Mouse (Mus musculus) liver, embryonic 14.5 days (tissue): Measurements from ENCODE around the gene 1500011B03Rik. TPM values are rescaled to one million over a fixed set of nuclear protein-coding genes. Genes with fewer than 3 reads are reported as not detected.
A peak's percentile ranks its signal among the peaks of the same experiment; 100 is the strongest.

Experiments
- ATAC-seq: fragments of 200-750 bp; cut with Nextera tagmentation; 2 replicates; pipeline ENCODE4 v1.8.0; 2017; ENCODE audit warnings: moderate number of reproducible peaks, mild to moderate bottlenecking, moderate library complexity; ENCODE audit not compliant: insufficient read depth
- DNase-seq, 3 experiments: peaks; one replicate each; pipeline ENCODE4 v3.0.0-alpha.2; 2012 to 2013; ENCODE audit warnings: low read depth in 3 of 3, low spot score in 3 of 3
- H3K27ac ChIP-seq: fragments of 300-500 bp; sonication (generic); 2 replicates; pipeline ENCODE4 v1.5.1; 2014; ENCODE audit warnings: moderate library complexity, mild to moderate bottlenecking, control low read depth, inconsistent platforms
- H3K27me3 ChIP-seq: fragments of 300-500 bp; sonication (generic); 2 replicates; pipeline ENCODE4 v1.6.1; 2014; ENCODE audit warnings: mild to moderate bottlenecking, low read length, moderate library complexity; ENCODE audit not compliant: control insufficient read depth, insufficient read depth
- H3K36me3 ChIP-seq: fragments of 300-500 bp; sonication (generic); replicated peaks from 2 replicates; pipeline ENCODE4 v1.6.1; 2014; ENCODE audit warnings: low read depth; ENCODE audit not compliant: control insufficient read depth, insufficient read depth
- H3K4me1 ChIP-seq, 2 experiments: fragments of 200-500 bp in 1 of 2; fragments of 300-500 bp in 1 of 2; sonication (generic) in 1 of 2; replicated peaks; 2 replicates each; pipeline ENCODE4 v1.6.1; 2012 to 2014; ENCODE audit warnings: antibody characterized with exemption in 1 of 2, inconsistent platforms in 1 of 2, low read length in 1 of 2; ENCODE audit not compliant: control insufficient read depth in 2 of 2, insufficient read depth in 2 of 2
- H3K4me2 ChIP-seq: fragments of 300-500 bp; sonication (generic); 2 replicates; pipeline ENCODE4 v1.6.1; 2014; ENCODE audit warnings: low read depth, mild to moderate bottlenecking, control low read depth, moderate library complexity
- H3K4me3 ChIP-seq, 2 experiments: fragments of 200-500 bp in 1 of 2; fragments of 300-500 bp in 1 of 2; sonication (generic) in 1 of 2; 2 replicates each; pipeline ENCODE4 v1.5.1; 2012 to 2014; ENCODE audit warnings: low read depth in 2 of 2, low read length in 2 of 2, mild to moderate bottlenecking in 2 of 2, control low read depth in 1 of 2, inconsistent platforms in 1 of 2, moderate library complexity in 1 of 2; ENCODE audit not compliant: insufficient read depth in 1 of 2
- H3K9ac ChIP-seq: fragments of 300-500 bp; sonication (generic); replicated peaks from 2 replicates; pipeline ENCODE4 v1.6.1; 2014; ENCODE audit warnings: mild to moderate bottlenecking, control low read depth, moderate library complexity
- H3K9me3 ChIP-seq: fragments of 300-500 bp; sonication (generic); 2 replicates; pipeline ENCODE4 v1.6.1; 2016; ENCODE audit warnings: low read length, mixed read lengths; ENCODE audit not compliant: control insufficient read depth
- CTCF ChIP-seq: IDR thresholded peaks from 2 replicates; pipeline ENCODE4 v1.5.1; 2016; ENCODE audit warnings: antibody characterized with exemption, low read depth, control low read depth
- EP300 ChIP-seq: IDR thresholded peaks from 2 replicates; pipeline ENCODE4 v1.6.1; 2016; ENCODE audit warnings: antibody characterized with exemption, low read depth
- WGBS: fragments of 180-500 bp; shearing (Covaris S2); extraction: QIAGEN DNeasy Blood & Tissue Kit; methylation state at CpG from one replicate; pipeline ENCODE4 v1.1.7; 2014; ENCODE audit not compliant: insufficient replicate concordance; 5-methylcytosine and 5-hydroxymethylcytosine counted together
- polyA plus RNA-seq, 2 experiments: library from polyadenylated mRNA; depleted of rRNA in 1 of 2; stranded (reverse) in 1 of 2; unstranded in 1 of 2; fragments of >200 nt; fragmentation: Nextera tagmentation in 1 of 2; extraction: Ambion mirVana in 1 of 2; gene quantifications; 2 replicates each; pipeline versions ENCODE4 v1.2.1 to v1.2.3; 2012 to 2014

Gene 1500011B03Rik
- polyA plus RNA-seq, 2 experiments = 17.5 to 36.0 TPM

- Histone ChIP-seq H3K9ac (no peak overlapping the region), H3K4me1 (peaks cover 29 to 48% of the 10 kb centered on the region in 2 experiments), H3K36me3 (peaks cover 12% of the 10 kb centered on the region), H3K4me3 (no peak overlapping the region), H3K27me3 (no peaks in the 10 kb centered on the region), H3K9me3 (no peaks in the 10 kb centered on the region), H3K4me2 (no peak overlapping the region), H3K27ac (no peak overlapping the region)
- DNase-seq (no peak), ATAC-seq (peak; percentile 54)
- WGBS = 21% methylated on average over 8 of the region's 8 CpGs
- no peak for TF ChIP-seq CTCF
- no peak for TF ChIP-seq EP300
These were observed 14.9 kb downstream of the 1500011B03Rik start for GRCm38 (mm10) chr5:114808385-114808784.

DNA sequence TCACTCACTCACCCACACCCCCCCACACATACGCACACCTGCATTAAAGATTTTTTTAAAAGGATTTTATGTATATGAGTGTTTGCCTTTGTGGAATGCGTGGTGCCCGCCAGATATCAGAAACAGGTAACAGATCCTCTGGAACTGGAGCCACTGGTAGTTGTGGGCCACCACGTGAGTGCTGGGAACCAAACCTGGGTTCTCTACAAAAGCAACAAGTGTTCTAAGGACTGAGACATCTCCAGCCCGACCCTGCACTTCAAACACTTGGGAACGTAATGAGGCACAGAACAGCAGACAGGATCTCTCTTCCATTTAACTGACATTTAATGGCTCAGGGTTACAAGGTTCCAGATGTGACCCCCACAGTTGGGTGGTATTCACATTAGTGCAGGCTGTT, 15.4 kb downstream of the 1500011B03Rik start:
- ATAC-seq = peak; percentile 11; the same call in 1 of the 2 replicates
- H3K4me3 ChIP-seq = no peak overlapping the region

GRCm38 (mm10) chr5:114807468-114807867, 15.8 kb downstream of the 1500011B03Rik start:
- Histone ChIP-seq H3K27me3 (no peaks in the 10 kb centered on the region), H3K4me2 (peak overlapping the region; percentile 60), H3K9me3 (no peaks in the 10 kb centered on the region), H3K27ac (peak overlapping the region; percentile 68), H3K4me3 (no peak overlapping the region), H3K9ac (peak overlapping the region; percentile 51), H3K4me1 (peaks cover 29 to 43% of the 10 kb centered on the region in 2 experiments), H3K36me3 (peaks cover 16% of the 10 kb centered on the region)
- WGBS = 10% methylated on average over 8 of the region's 8 CpGs
- ATAC-seq = peak; percentile 85
- TF ChIP-seq EP300 (no peak), CTCF (no peak)
- no peak for DNase-seq

More for the DNA sequence above, 15.4 kb downstream of the 1500011B03Rik start:
- no peaks in the 10 kb centered on the region for H3K27me3 ChIP-seq
- peak overlapping the region; percentile 60 for H3K4me2 ChIP-seq
- no peak for TF ChIP-seq EP300
- no peak for TF ChIP-seq CTCF
- peak overlapping the region; percentile 51 for H3K9ac ChIP-seq
- no peak for DNase-seq
- H3K36me3 ChIP-seq = peaks cover 15% of the 10 kb centered on the region
- peaks cover 29 to 47% of the 10 kb centered on the region in 2 experiments for H3K4me1 ChIP-seq
- no peaks in the 10 kb centered on the region for H3K9me3 ChIP-seq
- 20% methylated on average over 6 of the region's 6 CpGs for WGBS
- peak overlapping the region; percentile 68 for H3K27ac ChIP-seq

DNA sequence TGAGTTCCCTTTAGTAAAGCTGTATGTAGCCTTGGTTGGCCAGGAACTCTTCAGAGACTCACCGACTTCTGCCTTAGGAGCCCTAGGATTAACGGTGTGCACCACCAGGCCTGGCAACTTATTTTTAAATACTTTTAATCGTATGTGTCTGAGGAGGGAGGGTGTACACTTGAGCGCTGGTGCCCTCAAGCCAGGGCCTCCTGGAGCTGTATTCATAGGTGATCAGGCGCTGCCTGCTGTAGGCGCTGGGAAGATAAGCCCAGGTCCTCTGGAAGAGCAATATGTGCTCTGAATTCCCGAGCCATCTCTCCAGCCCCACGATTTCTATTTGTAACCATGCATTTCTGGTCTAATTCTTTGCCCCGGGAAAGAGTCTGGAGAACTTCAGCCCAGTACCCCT, 16.2 kb downstream of the 1500011B03Rik start:
- Histone ChIP-seq H3K27ac (peak overlapping the region; percentile 68), H3K36me3 (peaks cover 20% of the 10 kb centered on the region), H3K27me3 (no peaks in the 10 kb centered on the region), H3K4me3 (no peak overlapping the region), H3K4me2 (peak overlapping the region; percentile 60), H3K9me3 (no peaks in the 10 kb centered on the region), H3K9ac (peak overlapping the region; percentile 51), H3K4me1 (peaks cover 26 to 39% of the 10 kb centered on the region in 2 experiments)
- DNase-seq (no peak), ATAC-seq (peak; percentile 67; the same call in 1 of the 2 replicates)
- 16% methylated on average over 9 of the region's 9 CpGs for WGBS
- TF ChIP-seq EP300 (no peak), CTCF (no peak)

DNA sequence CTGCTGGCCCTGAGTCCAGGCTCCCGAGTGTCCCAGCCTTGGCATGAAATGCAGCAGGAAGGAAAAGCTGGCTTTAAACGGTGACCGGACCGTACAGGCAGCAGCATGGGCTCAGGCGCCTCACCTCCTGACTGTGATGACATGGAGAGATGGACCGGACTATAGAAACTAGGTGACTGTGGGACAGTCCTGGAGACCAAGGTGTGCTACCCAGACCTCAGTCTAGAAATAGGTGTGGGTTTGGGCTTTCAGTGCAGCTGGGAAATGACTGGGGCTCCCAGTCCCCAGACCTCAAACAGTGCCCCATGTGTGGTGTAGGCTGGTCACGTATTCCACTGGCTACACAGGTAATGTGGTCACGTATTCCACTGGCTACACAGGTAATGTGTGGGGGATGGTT, 16.6 kb downstream of the 1500011B03Rik start:
- TF ChIP-seq CTCF (no peak), EP300 (no peak)
- DNase-seq = no peak
- Histone ChIP-seq H3K27ac (peak overlapping the region; percentile 68), H3K9me3 (no peaks in the 10 kb centered on the region), H3K36me3 (peaks cover 24% of the 10 kb centered on the region), H3K4me1 (peaks cover 25 to 38% of the 10 kb centered on the region in 2 experiments), H3K4me3 (no peak overlapping the region), H3K27me3 (no peaks in the 10 kb centered on the region), H3K9ac (no peak overlapping the region; the same call in 1 of the 2 replicates), H3K4me2 (peak overlapping the region; percentile 60)
- no peak for ATAC-seq
- 52% methylated on average over 8 of the region's 8 CpGs for WGBS
